Mouse (Mus musculus) brain, embryonic 14.5 days (tissue): ENCODE data around the gene Thsd1.

Experiments used
- CTCF ChIP-seq: fragments of 200-500 bp; IDR thresholded peaks from 2 replicates; pipeline ENCODE4 v1.5.1; 2012; ENCODE audit warnings: inconsistent platforms, mild to moderate bottlenecking, moderate library complexity, borderline replicate concordance; ENCODE audit not compliant: insufficient read depth, insufficient read length; ENCODE audit errors: extremely low read depth
- POLR2A ChIP-seq: fragments of 200-500 bp; IDR thresholded peaks from 2 replicates; pipeline ENCODE4 v1.6.1; 2012; ENCODE audit warnings: mild to moderate bottlenecking, inconsistent platforms, borderline replicate concordance; ENCODE audit not compliant: poor library complexity, insufficient read depth, insufficient read length, severe bottlenecking; ENCODE audit errors: extremely low read depth

DNA sequence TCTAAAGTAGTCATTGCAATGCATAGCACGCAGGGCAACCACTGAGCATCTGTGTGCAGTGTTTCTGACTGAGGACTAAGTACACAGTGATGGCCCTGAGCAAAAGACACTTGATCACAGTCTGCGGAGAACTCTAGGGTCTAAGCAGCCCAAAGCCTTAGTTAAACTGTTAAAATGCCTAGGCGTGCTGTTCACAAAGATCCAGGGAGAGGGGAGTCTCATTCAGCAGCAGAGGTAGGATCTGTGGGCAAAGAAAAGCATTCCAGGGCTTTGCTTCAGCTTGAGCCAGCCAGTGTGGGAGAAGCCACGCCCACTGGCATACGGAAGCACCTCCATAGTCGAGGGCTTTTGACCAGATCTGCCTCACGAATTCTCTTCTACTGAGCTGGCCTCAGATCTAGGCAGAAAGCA is 75.8 kb downstream of the Thsd1 start:
- no peak for TF ChIP-seq POLR2A
- no peak for TF ChIP-seq CTCF
